Mouse (Mus musculus): Measurements from ENCODE around the gene Ecsit. TPM values are rescaled to one million over a fixed set of nuclear protein-coding genes. Genes with fewer than 3 reads are reported as not detected.

The Ecsit gene
- 34.6 and 39.6 TPM in 2 replicates for polyA plus RNA-seq (2014; fragmentation: Nextera tagmentation; extraction: Ambion mirVana)

GRCm38 (mm10) chr9:22085022-22085834 is at the start of gene Ecsit:
Gene Ecsit (minus strand): TSS chr9:22085438.
- peak; percentile 92 for DNase-seq (ENCODE audit: low spot score)
- under 1% methylated on average over 48 of the region's 48 CpGs for WGBS
- H3K27ac ChIP-seq (ENCODE audit: low read depth, low read length), result no peak within 1 kb of the TSS

GRCm38 (mm10) chr9:22134246-22134890 is 49.1 kb upstream of the Ecsit start:
- H3K27ac ChIP-seq (ENCODE audit: low read depth, low read length), result no peak overlapping the region
- H3K9ac ChIP-seq (ENCODE audit: low read length), result no peak overlapping the region
- 86% methylated on average over 7 of the region's 7 CpGs for WGBS
- no peak overlapping the region for H3K4me2 ChIP-seq (ENCODE audit: low read depth, low read length, severe bottlenecking)
- H3K4me1 ChIP-seq (replicated peaks; ENCODE audit: control insufficient read depth, insufficient read depth, low read length), result peaks cover 6% of the 10 kb centered on the region; the same call in 1 of the 2 replicates
- no peaks in the 10 kb centered on the region for H3K9me3 ChIP-seq (ENCODE audit: control insufficient read depth, low read length)
- no peaks in the 10 kb centered on the region for H3K36me3 ChIP-seq (ENCODE audit: control insufficient read depth, insufficient read depth, low read length)
- ATAC-seq (replicated peaks; ENCODE audit: low FRiP score) (no peak), DNase-seq (ENCODE audit: low spot score) (no peak)
- H3K4me3 ChIP-seq (ENCODE audit: low read depth, low read length), result no peak overlapping the region; the same call in 1 of the 2 replicates
- peaks cover 14% of the 10 kb centered on the region for H3K27me3 ChIP-seq (ENCODE audit: control insufficient read depth, insufficient read depth, low read length)

More at GRCm38 (mm10) chr9:22085022-22085834, at the start of gene Ecsit:
- H3K9ac ChIP-seq (ENCODE audit: low read length), result peak within 1 kb of the TSS; percentile 74
- peak within 1 kb of the TSS; percentile 79 for H3K4me3 ChIP-seq (ENCODE audit: low read depth, low read length)
- ATAC-seq (replicated peaks; ENCODE audit: low FRiP score), result peak; percentile 98
- peak within 1 kb of the TSS; percentile 73 for H3K4me2 ChIP-seq (ENCODE audit: low read depth, low read length, severe bottlenecking)
- no peaks in the 10 kb centered on the region for H3K9me3 ChIP-seq (ENCODE audit: control insufficient read depth, low read length)
- H3K36me3 ChIP-seq (ENCODE audit: control insufficient read depth, insufficient read depth, low read length), result no peaks in the 10 kb centered on the region
- H3K27me3 ChIP-seq (ENCODE audit: control insufficient read depth, insufficient read depth, low read length), result no peaks in the 10 kb centered on the region
- H3K4me1 ChIP-seq (replicated peaks; ENCODE audit: control insufficient read depth, insufficient read depth, low read length), result peaks cover 2% of the 10 kb centered on the region; the same call in 1 of the 2 replicates

GRCm38 (mm10) chr9:22132220-22132619 is 47.0 kb upstream of the Ecsit start:
- Histone ChIP-seq H3K27ac (ENCODE audit: low read depth, low read length) (no peak overlapping the region), H3K36me3 (ENCODE audit: control insufficient read depth, insufficient read depth, low read length) (no peaks in the 10 kb centered on the region), H3K4me1 (replicated peaks; ENCODE audit: control insufficient read depth, insufficient read depth, low read length) (peaks cover 4% of the 10 kb centered on the region; the same call in 1 of the 2 replicates), H3K4me3 (ENCODE audit: low read depth, low read length) (peak overlapping the region; percentile 16; the same call in 1 of the 2 replicates), H3K9me3 (ENCODE audit: control insufficient read depth, low read length) (no peaks in the 10 kb centered on the region), H3K27me3 (ENCODE audit: control insufficient read depth, insufficient read depth, low read length) (peaks cover 14% of the 10 kb centered on the region), H3K4me2 (ENCODE audit: low read depth, low read length, severe bottlenecking) (peak overlapping the region; percentile 38), H3K9ac (ENCODE audit: low read length) (no peak overlapping the region)
- DNase-seq (ENCODE audit: low spot score) (no peak), ATAC-seq (replicated peaks; ENCODE audit: low FRiP score) (no peak)
- WGBS, result 51% methylated on average over 11 of the region's 11 CpGs

- WGBS, result 3% methylated on average over 35 of the region's 35 CpGs
- DNase-seq (ENCODE audit: low spot score) (no peak), ATAC-seq (replicated peaks; ENCODE audit: low FRiP score) (peak; percentile 21; the same call in 1 of the 2 replicates)
- peak overlapping the region; percentile 16 for H3K4me3 ChIP-seq (ENCODE audit: low read depth, low read length)
- H3K4me2 ChIP-seq (ENCODE audit: low read depth, low read length, severe bottlenecking), result peak overlapping the region; percentile 38
- no peaks in the 10 kb centered on the region for H3K9me3 ChIP-seq (ENCODE audit: control insufficient read depth, low read length)
- no peaks in the 10 kb centered on the region for H3K36me3 ChIP-seq (ENCODE audit: control insufficient read depth, insufficient read depth, low read length)
- no peaks in the 10 kb centered on the region for H3K4me1 ChIP-seq (replicated peaks; ENCODE audit: control insufficient read depth, insufficient read depth, low read length)
- peaks cover 14% of the 10 kb centered on the region for H3K27me3 ChIP-seq (ENCODE audit: control insufficient read depth, insufficient read depth, low read length)
- no peak overlapping the region for H3K9ac ChIP-seq (ENCODE audit: low read length)
- no peak overlapping the region for H3K27ac ChIP-seq (ENCODE audit: low read depth, low read length)
Measured at GRCm38 (mm10) chr9:22131226-22131981, 46.2 kb upstream of the Ecsit start.

DNA sequence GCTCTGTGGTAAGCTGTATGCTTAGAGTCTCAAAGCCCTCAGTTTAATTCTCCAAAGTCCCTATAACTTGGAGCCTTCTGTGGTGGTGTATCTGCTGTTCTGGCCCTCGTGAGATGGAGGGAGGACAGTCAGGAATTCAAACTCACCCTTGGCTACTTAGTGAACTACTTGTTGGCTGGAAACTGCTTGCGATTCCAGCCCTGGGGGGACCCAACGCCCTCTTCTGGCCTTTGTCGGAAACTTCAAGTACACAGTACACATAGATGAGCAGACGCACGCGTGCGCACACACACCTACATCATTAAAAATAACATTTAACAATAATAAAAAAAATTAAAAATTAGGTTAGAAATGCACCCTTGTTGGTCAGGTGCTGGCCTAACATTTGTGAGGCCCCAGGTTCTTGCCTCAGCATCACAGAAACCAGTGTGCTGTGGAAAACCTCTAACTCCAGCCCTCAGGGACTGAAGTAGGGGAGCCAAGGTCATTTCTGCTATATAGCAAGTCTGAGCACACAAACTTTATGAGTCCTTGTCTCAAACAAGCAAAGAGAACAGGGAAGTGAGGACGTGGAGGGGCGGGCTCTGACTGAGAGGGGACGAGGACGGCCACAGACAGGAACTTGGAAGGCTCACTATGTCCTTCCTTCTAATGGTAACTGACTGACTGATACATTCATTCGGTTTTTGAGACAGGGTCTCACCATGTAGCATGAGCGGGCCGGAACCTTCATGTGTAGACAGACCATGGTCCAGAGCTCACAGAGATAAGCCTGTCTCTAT is 40.2 kb upstream of the Ecsit start:
- Histone ChIP-seq H3K27ac (ENCODE audit: low read depth, low read length) (no peak overlapping the region), H3K27me3 (ENCODE audit: control insufficient read depth, insufficient read depth, low read length) (no peaks in the 10 kb centered on the region), H3K36me3 (ENCODE audit: control insufficient read depth, insufficient read depth, low read length) (no peaks in the 10 kb centered on the region), H3K4me1 (replicated peaks; ENCODE audit: control insufficient read depth, insufficient read depth, low read length) (no peaks in the 10 kb centered on the region), H3K4me2 (ENCODE audit: low read depth, low read length, severe bottlenecking) (no peak overlapping the region), H3K9me3 (ENCODE audit: control insufficient read depth, low read length) (no peaks in the 10 kb centered on the region), H3K4me3 (ENCODE audit: low read depth, low read length) (no peak overlapping the region), H3K9ac (ENCODE audit: low read length) (no peak overlapping the region)
- DNase-seq (ENCODE audit: low spot score) (no peak), ATAC-seq (replicated peaks; ENCODE audit: low FRiP score) (no peak)
- WGBS, result 89% methylated on average over 15 of the region's 15 CpGs

- ATAC-seq (replicated peaks; ENCODE audit: low FRiP score), result no peak
- no peak for DNase-seq (ENCODE audit: low spot score)
- H3K27ac ChIP-seq (ENCODE audit: low read depth, low read length), result no peak overlapping the region
- H3K9ac ChIP-seq (ENCODE audit: low read length), result no peak overlapping the region
- H3K9me3 ChIP-seq (ENCODE audit: control insufficient read depth, low read length), result no peaks in the 10 kb centered on the region
- 87% methylated on average over 3 of the region's 3 CpGs for WGBS
- H3K36me3 ChIP-seq (ENCODE audit: control insufficient read depth, insufficient read depth, low read length), result no peaks in the 10 kb centered on the region
- H3K4me3 ChIP-seq (ENCODE audit: low read depth, low read length), result no peak overlapping the region
- H3K4me1 ChIP-seq (replicated peaks; ENCODE audit: control insufficient read depth, insufficient read depth, low read length), result no peaks in the 10 kb centered on the region
- H3K27me3 ChIP-seq (ENCODE audit: control insufficient read depth, insufficient read depth, low read length), result no peaks in the 10 kb centered on the region
- H3K4me2 ChIP-seq (ENCODE audit: low read depth, low read length, severe bottlenecking), result no peak overlapping the region
Measured at GRCm38 (mm10) chr9:22124169-22124568, 38.9 kb upstream of the Ecsit start.

DNA sequence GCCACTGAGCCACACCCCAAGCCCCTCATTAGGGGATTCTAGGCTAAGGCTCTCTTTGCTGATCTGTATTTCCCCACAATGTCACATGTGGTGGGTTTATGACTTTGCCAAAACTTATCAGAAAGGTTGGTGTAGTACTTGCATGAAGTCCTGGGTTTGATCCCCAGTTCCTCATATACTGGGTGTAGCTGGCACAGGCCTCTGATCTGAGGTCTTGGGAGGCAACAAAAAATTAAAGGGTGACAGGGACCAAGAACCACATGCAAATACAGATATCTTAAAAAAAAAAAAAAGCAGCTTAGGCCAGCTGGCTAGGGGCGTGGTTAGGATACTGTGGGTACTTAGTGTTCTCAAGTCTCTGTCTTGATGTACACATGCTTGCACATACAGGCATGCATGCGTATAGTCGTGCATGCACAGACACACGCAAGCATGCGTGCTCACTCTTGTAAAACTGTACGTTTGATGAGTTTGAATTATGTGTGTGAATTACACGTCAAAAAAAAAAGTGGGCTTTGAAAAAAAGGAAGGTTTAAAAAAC is 37.9 kb upstream of the Ecsit start:
- WGBS, result 86% methylated on average over 7 of the region's 7 CpGs
- Histone ChIP-seq H3K27me3 (ENCODE audit: control insufficient read depth, insufficient read depth, low read length) (no peaks in the 10 kb centered on the region), H3K36me3 (ENCODE audit: control insufficient read depth, insufficient read depth, low read length) (no peaks in the 10 kb centered on the region), H3K4me3 (ENCODE audit: low read depth, low read length) (no peak overlapping the region), H3K9me3 (ENCODE audit: control insufficient read depth, low read length) (no peaks in the 10 kb centered on the region), H3K27ac (ENCODE audit: low read depth, low read length) (no peak overlapping the region), H3K4me2 (ENCODE audit: low read depth, low read length, severe bottlenecking) (no peak overlapping the region), H3K9ac (ENCODE audit: low read length) (no peak overlapping the region), H3K4me1 (replicated peaks; ENCODE audit: control insufficient read depth, insufficient read depth, low read length) (no peaks in the 10 kb centered on the region)
- ATAC-seq (replicated peaks; ENCODE audit: low FRiP score), result no peak
- no peak for DNase-seq (ENCODE audit: low spot score)

Data from forebrain, embryonic 11.5 days (tissue).